Mouse (Mus musculus) embryonic facial prominence, embryonic 15.5 days (tissue): ENCODE data around the gene Klhl29. TPM values are rescaled to one million over a fixed set of nuclear protein-coding genes. Genes with fewer than 3 reads are reported as not detected.

ENCODE experiments used
- ATAC-seq: fragments of 200-750 bp; cut with Nextera tagmentation; 2 replicates; pipeline ENCODE4 v1.8.0; 2017; ENCODE audit warnings: low read depth, moderate TSS enrichment; ENCODE audit not compliant: insufficient number of reproducible peaks, low FRiP score, low TSS enrichment
- H3K27ac ChIP-seq: fragments of 300-500 bp; sonication (generic); replicated peaks from 2 replicates; pipeline ENCODE4 v1.5.1; 2015; ENCODE audit warnings: mild to moderate bottlenecking, inconsistent platforms
- H3K27me3 ChIP-seq: fragments of 300-500 bp; sonication (generic); 2 replicates; pipeline ENCODE4 v1.6.1; 2015; ENCODE audit warnings: inconsistent platforms
- H3K36me3 ChIP-seq: fragments of 300-500 bp; sonication (generic); 2 replicates; pipeline ENCODE4 v1.6.1; 2015; ENCODE audit warnings: mild to moderate bottlenecking, inconsistent platforms
- H3K4me1 ChIP-seq: fragments of 300-500 bp; sonication (generic); 2 replicates; pipeline ENCODE4 v1.6.1; 2015; ENCODE audit warnings: inconsistent platforms
- H3K4me2 ChIP-seq: fragments of 300-500 bp; sonication (generic); replicated peaks from 2 replicates; pipeline ENCODE4 v1.6.1; 2015; ENCODE audit warnings: mild to moderate bottlenecking, inconsistent platforms
- H3K4me3 ChIP-seq: fragments of 300-500 bp; sonication (generic); replicated peaks from 2 replicates; pipeline ENCODE4 v1.5.1; 2015; ENCODE audit warnings: mild to moderate bottlenecking, inconsistent platforms
- H3K9ac ChIP-seq: fragments of 300-500 bp; sonication (generic); 2 replicates; pipeline ENCODE4 v1.6.1; 2015; ENCODE audit warnings: inconsistent platforms
- H3K9me3 ChIP-seq: fragments of 300-500 bp; sonication (generic); replicated peaks from 2 replicates; pipeline ENCODE4 v1.6.1; 2016; ENCODE audit warnings: inconsistent platforms
- WGBS: fragments of 180-500 bp; shearing (Covaris S2); methylation state at CpG from one replicate; pipeline ENCODE4 v1.1.7; 2015; 5-methylcytosine and 5-hydroxymethylcytosine counted together
- polyA plus RNA-seq: library from polyadenylated mRNA; unstranded; fragments of >200 nt; fragmentation: Nextera tagmentation; extraction: Ambion mirVana; gene quantifications from 2 replicates; pipeline ENCODE4 v1.2.1, GENCODE M21; 2015

The Klhl29 gene
- polyA plus RNA-seq, 1 experiment from 2014 or later, result 1.5 TPM

DNA sequence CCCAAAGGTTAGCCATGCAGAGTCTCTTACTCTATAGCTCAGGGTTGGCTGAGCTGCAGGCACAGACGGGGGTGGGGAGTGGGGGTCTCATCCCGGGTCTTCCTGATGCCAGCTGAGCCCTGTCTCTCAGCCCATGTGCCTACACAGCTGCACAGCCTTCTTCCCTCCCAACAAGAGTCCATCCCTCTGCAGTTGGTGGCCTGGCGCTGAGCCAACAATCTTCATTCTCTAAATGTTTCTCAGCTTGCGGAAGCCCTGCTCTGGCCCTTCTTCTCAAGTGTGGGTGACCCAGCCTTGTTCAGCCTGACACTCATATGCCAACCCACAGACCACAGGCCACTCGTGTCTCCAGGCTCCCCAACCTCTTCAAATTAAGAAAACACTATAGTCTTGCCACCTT, 138.4 kb downstream of the Klhl29 start:
- Histone ChIP-seq H3K4me3 (no peak overlapping the region), H3K9me3 (no peaks in the 10 kb centered on the region), H3K4me2 (no peak overlapping the region), H3K27ac (peak overlapping the region; percentile 28; the same call in 1 of the 2 replicates), H3K36me3 (no peaks in the 10 kb centered on the region), H3K4me1 (peaks cover 30% of the 10 kb centered on the region), H3K9ac (no peak overlapping the region), H3K27me3 (no peaks in the 10 kb centered on the region)
- WGBS, result 41% methylated on average over 5 of the region's 5 CpGs
- ATAC-seq, result peak; percentile 81

GRCm38 (mm10) chr12:5235596-5235995, 139.9 kb downstream of the Klhl29 start:
- H3K4me3 ChIP-seq, result no peak overlapping the region
- no peaks in the 10 kb centered on the region for H3K27me3 ChIP-seq
- no peak overlapping the region for H3K27ac ChIP-seq
- H3K4me1 ChIP-seq, result peaks cover 28% of the 10 kb centered on the region
- H3K4me2 ChIP-seq, result no peak overlapping the region
- ATAC-seq, result no peak
- no peaks in the 10 kb centered on the region for H3K36me3 ChIP-seq
- H3K9me3 ChIP-seq, result no peaks in the 10 kb centered on the region
- 90% methylated on average over 12 of the region's 12 CpGs for WGBS
- no peak overlapping the region for H3K9ac ChIP-seq

DNA sequence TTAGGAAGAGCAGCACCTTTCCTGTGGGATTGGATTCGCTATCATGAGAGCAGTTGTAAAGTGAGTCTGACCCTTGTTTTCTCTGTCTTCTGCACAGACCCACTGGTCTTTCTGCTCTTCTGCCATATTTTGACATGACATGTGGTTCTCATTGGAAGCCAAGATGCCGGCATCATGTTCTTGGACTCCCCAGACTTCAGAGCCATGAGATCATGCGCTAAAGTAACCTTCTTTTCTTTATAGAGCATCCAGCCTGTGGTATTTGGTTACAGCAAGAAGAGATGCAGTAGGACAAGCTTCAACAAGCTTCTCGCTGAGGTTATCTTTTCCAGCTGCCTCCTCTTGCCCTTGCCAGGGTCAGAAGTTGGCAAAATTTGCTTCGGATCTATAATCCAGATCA, 145.0 kb downstream of the Klhl29 start:
- no peaks in the 10 kb centered on the region for H3K27me3 ChIP-seq
- whole genome bisulfite sequencing, result 72% methylated on average over 5 of the region's 5 CpGs
- no peak for ATAC-seq
- H3K4me2 ChIP-seq, result no peak overlapping the region
- no peaks in the 10 kb centered on the region for H3K9me3 ChIP-seq
- H3K4me3 ChIP-seq, result no peak overlapping the region
- peaks cover 9% of the 10 kb centered on the region; the same call in 1 of the 2 replicates for H3K4me1 ChIP-seq
- no peaks in the 10 kb centered on the region for H3K36me3 ChIP-seq
- no peak overlapping the region for H3K9ac ChIP-seq
- H3K27ac ChIP-seq, result no peak overlapping the region

DNA sequence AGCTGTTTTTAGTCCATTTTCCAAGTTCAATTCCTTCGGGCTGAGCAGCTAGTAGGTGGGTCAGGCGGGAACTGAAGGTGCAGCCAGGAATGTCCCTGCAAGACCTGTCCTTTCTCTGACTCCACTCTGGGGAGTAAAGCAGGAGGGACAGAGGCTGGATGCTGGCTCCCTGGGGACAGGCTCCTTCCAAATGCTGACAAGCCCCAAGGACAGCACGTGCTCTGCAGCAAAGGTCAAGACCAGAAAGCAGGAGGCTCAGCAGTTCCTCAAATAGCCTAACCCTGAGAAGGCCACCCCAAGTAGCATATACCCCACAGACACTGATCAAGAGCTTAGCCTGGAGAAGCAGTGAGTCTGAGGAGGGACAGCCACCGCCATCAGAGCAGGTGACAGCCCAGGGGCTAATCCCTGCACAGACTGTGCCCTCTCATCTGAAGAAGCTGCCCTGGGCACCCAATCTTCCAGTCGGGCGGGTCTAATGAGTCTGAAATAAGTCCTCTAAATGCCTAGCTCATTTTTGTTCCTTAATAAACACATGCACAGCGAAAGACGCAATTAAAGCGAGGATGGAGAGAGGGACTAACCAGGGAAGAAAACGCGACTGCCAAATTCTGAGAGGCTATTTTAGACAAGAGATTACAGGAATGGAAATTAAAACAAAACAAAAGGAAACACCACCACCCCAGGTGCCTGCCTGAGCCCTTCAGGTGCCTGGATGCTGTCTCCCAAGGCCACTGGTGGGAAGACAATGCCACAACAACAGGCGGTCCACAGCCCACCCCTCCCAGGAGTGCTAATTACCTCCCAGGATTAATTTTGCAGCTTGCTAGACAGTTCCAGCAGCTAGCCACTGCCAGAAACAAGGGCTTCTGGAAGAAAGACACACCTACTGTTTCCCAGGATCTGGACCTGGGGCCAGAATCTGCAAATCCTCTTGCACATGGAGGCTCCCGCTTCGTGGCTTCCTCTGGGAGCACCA, 148.5 kb downstream of the Klhl29 start:
- H3K9ac ChIP-seq, result no peak overlapping the region
- no peaks in the 10 kb centered on the region for H3K36me3 ChIP-seq
- no peaks in the 10 kb centered on the region for H3K27me3 ChIP-seq
- no peak overlapping the region for H3K27ac ChIP-seq
- 49% methylated on average over 14 of the region's 14 CpGs for WGBS
- no peak overlapping the region for H3K4me2 ChIP-seq
- H3K4me1 ChIP-seq, result peaks cover 9% of the 10 kb centered on the region; the same call in 1 of the 2 replicates
- H3K9me3 ChIP-seq, result no peaks in the 10 kb centered on the region
- ATAC-seq, result no peak
- H3K4me3 ChIP-seq, result no peak overlapping the region

GRCm38 (mm10) chr12:5223595-5223994, 151.9 kb downstream of the Klhl29 start:
- Histone ChIP-seq H3K4me1 (peaks cover 13% of the 10 kb centered on the region; the same call in 1 of the 2 replicates), H3K4me2 (no peak overlapping the region), H3K4me3 (no peak overlapping the region), H3K36me3 (no peaks in the 10 kb centered on the region), H3K27me3 (no peaks in the 10 kb centered on the region), H3K9me3 (no peaks in the 10 kb centered on the region), H3K27ac (no peak overlapping the region), H3K9ac (no peak overlapping the region)
- WGBS, result 66% methylated on average over 1 of the region's 1 CpGs
- no peak for ATAC-seq

- no peak overlapping the region for H3K9ac ChIP-seq
- no peaks in the 10 kb centered on the region for H3K9me3 ChIP-seq
- ATAC-seq, result no peak
- H3K4me3 ChIP-seq, result no peak overlapping the region
- no peak overlapping the region for H3K27ac ChIP-seq
- H3K27me3 ChIP-seq, result no peaks in the 10 kb centered on the region
- 93% methylated on average over 8 of the region's 8 CpGs for WGBS
- H3K4me1 ChIP-seq, result peaks cover 13% of the 10 kb centered on the region; the same call in 1 of the 2 replicates
- no peak overlapping the region for H3K4me2 ChIP-seq
- H3K36me3 ChIP-seq, result no peaks in the 10 kb centered on the region
Measured at GRCm38 (mm10) chr12:5222439-5223202, 152.9 kb downstream of the Klhl29 start.

- Histone ChIP-seq H3K4me3 (no peak overlapping the region), H3K27me3 (no peaks in the 10 kb centered on the region), H3K4me1 (peaks cover 19% of the 10 kb centered on the region), H3K9ac (no peak overlapping the region), H3K27ac (no peak overlapping the region), H3K9me3 (no peaks in the 10 kb centered on the region), H3K4me2 (no peak overlapping the region), H3K36me3 (no peaks in the 10 kb centered on the region)
- ATAC-seq, result no peak
- 57% methylated on average over 14 of the region's 14 CpGs for WGBS
Measured at GRCm38 (mm10) chr12:5219913-5220575, 155.4 kb downstream of the Klhl29 start.

DNA sequence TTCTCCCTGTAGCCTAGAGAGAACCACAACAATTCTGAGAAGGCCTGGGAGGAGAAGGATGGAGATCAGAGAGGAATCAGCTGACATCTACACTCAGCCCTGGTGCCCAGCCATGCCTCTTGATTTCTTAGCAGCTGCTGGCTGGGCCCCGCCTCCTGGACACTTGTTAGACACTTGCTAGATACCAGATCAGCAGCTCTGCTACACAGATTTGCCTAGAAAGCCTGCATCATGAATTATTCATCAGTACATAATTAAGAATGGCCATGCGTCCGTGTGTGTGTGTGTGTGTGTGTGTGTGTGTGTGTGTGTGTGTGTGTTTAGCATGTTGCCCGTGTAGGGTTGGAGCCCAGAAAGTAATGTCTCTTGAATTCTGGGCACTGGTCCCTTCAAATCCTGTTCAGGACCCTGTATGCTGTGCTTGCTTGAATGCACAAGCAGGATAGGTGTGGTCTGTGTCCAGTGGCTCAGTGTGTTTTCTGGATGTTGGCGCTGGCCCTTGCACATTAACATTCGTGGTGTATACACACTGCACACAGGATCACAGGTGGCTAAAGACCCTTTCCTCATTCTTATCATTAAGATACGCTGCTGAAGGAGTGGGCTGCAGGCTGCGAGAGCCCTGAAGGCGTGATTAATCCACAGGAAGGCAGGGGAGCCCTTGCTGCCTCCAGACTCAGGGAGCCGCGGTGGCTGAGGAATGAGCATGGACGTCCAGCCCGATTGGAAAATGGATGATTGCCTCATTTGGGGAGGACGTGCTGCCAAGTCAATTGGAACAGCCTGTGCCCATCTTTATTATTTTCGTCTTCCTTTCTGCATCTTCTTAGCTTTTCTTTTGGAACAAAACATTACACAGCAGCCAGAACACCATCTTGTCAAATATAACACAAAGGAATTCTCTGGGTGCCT, 159.4 kb downstream of the Klhl29 start:
- Histone ChIP-seq H3K4me3 (no peak overlapping the region), H3K9ac (no peak overlapping the region), H3K4me1 (peaks cover 41% of the 10 kb centered on the region), H3K27ac (no peak overlapping the region), H3K27me3 (no peaks in the 10 kb centered on the region), H3K36me3 (no peaks in the 10 kb centered on the region), H3K9me3 (no peaks in the 10 kb centered on the region), H3K4me2 (no peak overlapping the region)
- 48% methylated on average over 15 of the region's 15 CpGs for WGBS
- ATAC-seq, result no peak

DNA sequence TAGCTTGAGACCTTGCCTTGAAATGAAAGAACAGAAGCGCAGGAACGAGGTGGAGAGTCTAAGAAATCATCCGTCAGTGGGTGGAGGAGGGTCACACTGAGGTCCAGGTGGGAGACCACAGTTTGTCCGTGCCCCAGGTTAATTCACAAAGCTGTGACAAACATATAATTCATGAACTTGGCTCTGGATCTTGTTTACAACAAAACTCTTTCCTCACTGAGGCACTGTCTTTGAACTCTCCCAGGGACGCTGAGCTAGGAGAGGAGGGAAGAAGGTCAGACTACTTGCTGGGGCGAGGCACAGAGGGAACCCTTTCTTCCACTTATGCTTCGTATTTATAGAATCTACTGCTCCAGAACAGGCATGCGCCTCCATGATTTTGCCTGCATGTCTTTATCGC, 161.2 kb downstream of the Klhl29 start:
- Histone ChIP-seq H3K4me1 (peaks cover 41% of the 10 kb centered on the region), H3K27ac (peak overlapping the region; percentile 65; the same call in 1 of the 2 replicates), H3K36me3 (no peaks in the 10 kb centered on the region), H3K9me3 (no peaks in the 10 kb centered on the region), H3K4me2 (no peak overlapping the region), H3K4me3 (no peak overlapping the region), H3K27me3 (no peaks in the 10 kb centered on the region), H3K9ac (no peak overlapping the region)
- WGBS, result 74% methylated on average over 9 of the region's 9 CpGs
- no peak for ATAC-seq

DNA sequence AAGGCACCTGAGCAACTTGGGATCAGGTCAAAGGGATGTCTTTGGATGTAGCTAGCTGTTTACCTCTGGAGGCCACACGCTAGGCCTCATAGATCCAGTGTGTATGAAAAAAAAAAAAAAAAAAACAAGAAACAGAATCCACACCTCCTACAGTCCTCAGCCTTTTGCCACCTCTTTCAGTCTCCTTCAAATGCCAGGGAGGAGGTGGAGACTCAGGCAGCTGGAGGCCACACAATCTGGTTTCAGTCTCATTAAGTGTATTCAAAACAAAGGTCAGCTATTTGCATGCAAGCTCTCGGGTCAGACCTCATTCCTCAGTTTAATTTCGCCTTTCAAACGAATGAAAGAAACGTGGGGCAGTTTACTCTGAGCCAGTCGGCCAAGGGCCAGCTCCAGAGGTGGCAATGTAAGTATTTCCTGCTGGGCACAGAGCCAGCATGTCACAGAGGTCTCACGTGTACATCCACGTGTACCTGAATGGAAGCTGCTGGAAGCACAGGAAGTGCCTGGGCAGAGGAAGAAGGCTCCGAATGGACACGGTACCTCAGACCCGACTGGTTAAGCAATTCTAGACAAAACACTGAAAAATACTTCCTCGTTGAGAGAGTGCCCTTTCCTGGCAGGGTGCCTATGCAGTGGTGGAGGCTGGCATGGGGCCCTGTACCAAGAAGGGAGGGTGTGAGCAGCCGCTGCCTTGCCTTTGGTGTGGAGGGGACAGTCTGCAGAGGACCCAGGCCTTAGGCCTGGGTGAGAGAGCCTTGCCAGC, 162.0 kb downstream of the Klhl29 start:
- ATAC-seq, result peak; percentile 77
- H3K9me3 ChIP-seq, result no peaks in the 10 kb centered on the region
- H3K36me3 ChIP-seq, result no peaks in the 10 kb centered on the region
- no peaks in the 10 kb centered on the region for H3K27me3 ChIP-seq
- H3K4me2 ChIP-seq, result no peak overlapping the region
- H3K27ac ChIP-seq, result peak overlapping the region; percentile 65
- H3K4me3 ChIP-seq, result no peak overlapping the region
- 22% methylated on average over 13 of the region's 13 CpGs for WGBS
- peaks cover 45% of the 10 kb centered on the region for H3K4me1 ChIP-seq
- no peak overlapping the region for H3K9ac ChIP-seq
